Mouse (Mus musculus) right cerebral cortex, postnatal 36 days (tissue): ENCODE data around the gene Ppox.

Source experiments
- DNase-seq, 2 experiments: peaks; one replicate each; pipeline ENCODE4 v3.0.0; 2022; ENCODE audit warnings: low spot score in 2 of 2, mixed read lengths in 1 of 2

The Ppox gene

GRCm38 (mm10) chr1:171265971-171266744 is 14.8 kb downstream of the Ppox start:
- no peak for DNase-seq

GRCm38 (mm10) chr1:171263666-171264461 is 17.1 kb downstream of the Ppox start:
- no peak for DNase-seq

GRCm38 (mm10) chr1:171263185-171263611 is 17.8 kb downstream of the Ppox start:
- DNase-seq = no peak

- peak; percentile 80 to 85 for DNase-seq
These were observed 18.3 kb downstream of the Ppox start for GRCm38 (mm10) chr1:171262594-171263130.

GRCm38 (mm10) chr1:171260316-171260715 is 20.7 kb downstream of the Ppox start:
- DNase-seq = no peak

GRCm38 (mm10) chr1:171258921-171259320 is 22.1 kb downstream of the Ppox start:
- no peak for DNase-seq

- DNase-seq = no peak
These were observed 23.2 kb downstream of the Ppox start for GRCm38 (mm10) chr1:171257781-171258180.

- DNase-seq = peak in 1 of 2 experiments; percentile 32
These were observed 23.9 kb downstream of the Ppox start for GRCm38 (mm10) chr1:171256937-171257548.

GRCm38 (mm10) chr1:171256095-171256818 is 24.7 kb downstream of the Ppox start:
- DNase-seq = no peak

- DNase-seq = no peak
These were observed 28.6 kb downstream of the Ppox start for GRCm38 (mm10) chr1:171252415-171252814.

- no peak for DNase-seq
These were observed 29.2 kb downstream of the Ppox start for GRCm38 (mm10) chr1:171251594-171252324.

DNA sequence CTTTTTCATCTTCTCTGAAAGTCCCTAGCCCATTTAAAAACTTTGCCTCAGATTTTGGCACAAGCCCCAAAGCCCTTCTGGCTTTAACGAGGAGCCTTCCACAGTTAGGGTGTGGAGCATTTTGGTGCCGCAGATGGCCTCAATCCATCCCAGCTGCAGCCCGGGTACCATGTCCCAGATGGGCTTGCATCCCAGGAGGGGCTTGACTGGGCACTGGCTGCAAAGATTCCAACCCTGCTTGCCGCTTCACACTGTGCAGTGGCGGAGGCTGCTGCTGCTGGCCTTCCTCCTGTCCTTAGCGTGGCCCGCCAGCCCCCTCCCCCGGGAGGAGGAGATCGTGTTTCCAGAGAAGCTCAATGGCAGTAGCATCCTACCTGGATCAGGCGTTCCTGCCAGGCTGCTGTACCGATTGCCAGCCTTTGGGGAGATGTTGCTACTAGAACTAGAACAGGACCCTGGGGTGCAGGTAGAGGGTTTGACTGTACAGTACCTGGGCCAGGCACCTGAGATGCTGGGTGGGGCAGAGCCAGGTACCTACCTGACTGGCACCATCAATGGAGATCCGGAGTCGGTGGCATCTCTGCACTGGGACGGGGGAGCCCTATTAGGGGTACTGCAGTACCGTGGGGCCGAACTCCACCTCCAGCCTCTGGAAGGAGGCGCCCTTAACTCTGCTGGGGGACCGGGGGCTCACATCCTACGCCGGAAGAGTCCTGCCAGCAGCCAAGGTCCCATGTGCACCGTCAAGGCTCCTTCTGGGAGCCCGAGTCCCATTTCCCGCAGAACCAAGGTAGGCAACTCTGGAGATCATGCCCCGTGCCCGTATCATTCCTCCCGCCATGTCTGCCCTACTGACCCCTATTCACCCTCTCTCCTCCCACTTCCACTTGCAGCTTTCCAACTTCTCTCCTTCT is 30.0 kb downstream of the Ppox start, which contains the start of gene Ndufs2:
Gene Ndufs2, minus strand, starts transcription at position 709 of the 914 bp plus-strand sequence.
- no peak for DNase-seq

- DNase-seq = peak; percentile 34
These were observed 30.9 kb downstream of the Ppox start, which contains the start of gene Adamts4 for GRCm38 (mm10) chr1:171249913-171250600. Gene Adamts4, plus strand, starts transcription at chr1:171250421.

- DNase-seq = no peak
These were observed 32.4 kb downstream of the Ppox start for GRCm38 (mm10) chr1:171248386-171249226.

- no peak for DNase-seq
These were observed 33.1 kb downstream of the Ppox start for GRCm38 (mm10) chr1:171247916-171248315.

DNA sequence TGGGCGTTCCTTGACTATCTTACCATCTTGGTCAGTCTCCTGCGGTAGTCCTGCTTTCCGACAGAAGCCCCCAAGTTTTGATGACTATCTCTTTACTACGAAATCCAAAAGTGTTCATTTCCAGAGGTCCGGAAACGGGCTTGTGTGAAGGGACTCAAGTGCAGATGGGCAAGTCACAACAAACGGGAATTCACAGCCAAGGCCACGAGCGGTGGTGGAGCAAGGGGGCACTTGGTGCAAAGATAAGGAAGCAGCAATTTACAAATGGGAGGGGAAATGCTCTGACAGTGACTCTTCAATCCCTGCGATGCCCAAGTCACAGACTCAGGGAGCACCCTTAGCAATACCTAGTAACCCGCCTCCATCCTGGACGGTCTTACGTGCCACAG is 33.5 kb downstream of the Ppox start:
- no peak for DNase-seq

- peak; percentile 97 to 98 for DNase-seq
These were observed 34.1 kb downstream of the Ppox start for GRCm38 (mm10) chr1:171246709-171247452.
